Mouse (Mus musculus) bone marrow macrophage, adult 2 months (primary cell): Measurements from ENCODE around the gene Emilin3.

Source experiments
- CTCF ChIP-seq: IDR thresholded peaks from 2 replicates; pipeline ENCODE4 v1.5.1; 2012; ENCODE audit warnings: low read depth, mild to moderate bottlenecking, low read length, moderate library complexity
- POLR2A ChIP-seq: IDR thresholded peaks from 2 replicates; pipeline ENCODE4 v1.6.1; 2012; ENCODE audit warnings: mild to moderate bottlenecking, low read depth, low read length, borderline replicate concordance

GRCm38 (mm10) chr2:160932981-160933380, 20.9 kb upstream of the Emilin3 start:
- TF ChIP-seq CTCF (no peak), POLR2A (no peak)
